Mouse (Mus musculus): ENCODE data around the gene Uck1.
A peak's percentile ranks its signal among the peaks of the same experiment; 100 is the strongest.

Gene Uck1

GRCm38 (mm10) chr2:32258887-32259533 is 949 bp downstream of the Uck1 start:
- no peak for DNase-seq (ENCODE audit: low read depth, low spot score)

GRCm38 (mm10) chr2:32256273-32256672 is 3.7 kb downstream of the Uck1 start:
- no peak for DNase-seq (ENCODE audit: low read depth, low spot score)

GRCm38 (mm10) chr2:32254563-32254962 is 5.4 kb downstream of the Uck1 start:
- DNase-seq (ENCODE audit: low read depth, low spot score): no peak

GRCm38 (mm10) chr2:32253352-32253751 is 6.6 kb downstream of the Uck1 start:
- no peak for DNase-seq (ENCODE audit: low read depth, low spot score)

- no peak for DNase-seq (ENCODE audit: low read depth, low spot score)
Measured at GRCm38 (mm10) chr2:32252658-32253057, 7.3 kb downstream of the Uck1 start.

- DNase-seq (ENCODE audit: low read depth, low spot score): no peak
Measured at GRCm38 (mm10) chr2:32251791-32252527, 8.0 kb downstream of the Uck1 start.

- DNase-seq (ENCODE audit: low read depth, low spot score): no peak
Measured at GRCm38 (mm10) chr2:32248377-32249361, 11.3 kb downstream of the Uck1 start.

- DNase-seq (ENCODE audit: low read depth, low spot score): no peak
Measured at GRCm38 (mm10) chr2:32246741-32247140, 13.2 kb downstream of the Uck1 start.

- no peak for DNase-seq (ENCODE audit: low read depth, low spot score)
Measured at GRCm38 (mm10) chr2:32242986-32243385, 17.0 kb downstream of the Uck1 start.

GRCm38 (mm10) chr2:32240591-32240990 is 19.4 kb downstream of the Uck1 start:
- DNase-seq (ENCODE audit: low read depth, low spot score): no peak

GRCm38 (mm10) chr2:32238708-32239435 is 21.1 kb downstream of the Uck1 start:
- DNase-seq (ENCODE audit: low read depth, low spot score): no peak

- DNase-seq (ENCODE audit: low read depth, low spot score): no peak
Measured at GRCm38 (mm10) chr2:32237571-32237970, 22.4 kb downstream of the Uck1 start.

- DNase-seq (ENCODE audit: low read depth, low spot score): peak; percentile 65
Measured at GRCm38 (mm10) chr2:32236760-32237487, 23.0 kb downstream of the Uck1 start.

- peak; percentile 97 for DNase-seq (ENCODE audit: low read depth, low spot score)
Measured at GRCm38 (mm10) chr2:32235886-32236759, 23.8 kb downstream of the Uck1 start, which contains the start of gene Pomt1. Pomt1 (plus strand) TSS chr2:32236590.

GRCm38 (mm10) chr2:32235433-32235832 is 24.5 kb downstream of the Uck1 start:
- peak; percentile 18 for DNase-seq (ENCODE audit: low read depth, low spot score)

GRCm38 (mm10) chr2:32222057-32222456 is 37.9 kb downstream of the Uck1 start:
- DNase-seq (ENCODE audit: low read depth, low spot score): no peak

- DNase-seq (ENCODE audit: low read depth, low spot score): no peak
Measured at GRCm38 (mm10) chr2:32221577-32221976, 38.4 kb downstream of the Uck1 start.

- DNase-seq (ENCODE audit: low read depth, low spot score): no peak
Measured at GRCm38 (mm10) chr2:32220969-32221368, 39.0 kb downstream of the Uck1 start.

- DNase-seq (ENCODE audit: low read depth, low spot score): no peak
Measured at GRCm38 (mm10) chr2:32220021-32220420, 39.9 kb downstream of the Uck1 start.

- no peak for DNase-seq (ENCODE audit: low read depth, low spot score)
Measured at GRCm38 (mm10) chr2:32219501-32219900, 40.5 kb downstream of the Uck1 start.

All from CD4-positive, CD25-positive, alpha-beta regulatory T cell, adult 2 months (primary cell).